Mouse (Mus musculus): Measurements from ENCODE around the gene Mttp.

DNA sequence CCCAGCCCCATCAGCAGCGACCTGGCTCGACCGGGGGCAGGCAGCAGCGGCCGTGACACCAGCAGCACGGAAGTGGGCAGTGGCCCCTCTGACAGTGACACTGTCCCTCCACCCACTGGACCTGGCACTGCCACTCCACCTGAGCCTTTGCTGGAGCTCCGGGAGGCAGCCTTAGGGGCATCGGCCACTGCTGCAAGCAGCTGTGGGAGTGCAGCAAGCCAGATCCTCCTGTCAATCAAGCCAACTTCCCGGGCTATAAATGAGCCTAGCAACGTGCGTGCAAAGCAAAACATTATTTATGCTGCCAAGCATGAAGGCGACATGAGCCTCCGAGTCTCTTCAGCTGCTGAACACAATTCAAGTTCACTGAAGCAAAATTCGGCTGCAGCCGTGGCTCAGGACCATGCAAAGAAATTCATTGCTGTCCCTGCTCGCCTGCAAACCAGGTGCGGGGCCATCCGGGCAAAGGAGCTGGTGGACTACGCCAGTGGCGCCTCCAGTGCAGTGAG lies 78.4 kb downstream of the Mttp start:
- TF ChIP-seq CTCF (IDR thresholded peaks at IDR 0.05; ENCODE audit: low read depth) (no peak), EP300 (IDR thresholded peaks at IDR 0.05; ENCODE audit: low read depth) (no peak)
